Mouse (Mus musculus): ENCODE results near the gene Npl. TPM values are rescaled to one million over a fixed set of nuclear protein-coding genes. Genes with fewer than 3 reads are reported as not detected.
"Not testable (repeated sequence)": the region's sequence is repeated elsewhere in the genome, so short reads cannot be mapped to it uniquely, and the experiment has no call there.

Gene Npl
- total RNA-seq, 2 experiments from 2014 or later: 3.8 to 6.1 TPM

DNA sequence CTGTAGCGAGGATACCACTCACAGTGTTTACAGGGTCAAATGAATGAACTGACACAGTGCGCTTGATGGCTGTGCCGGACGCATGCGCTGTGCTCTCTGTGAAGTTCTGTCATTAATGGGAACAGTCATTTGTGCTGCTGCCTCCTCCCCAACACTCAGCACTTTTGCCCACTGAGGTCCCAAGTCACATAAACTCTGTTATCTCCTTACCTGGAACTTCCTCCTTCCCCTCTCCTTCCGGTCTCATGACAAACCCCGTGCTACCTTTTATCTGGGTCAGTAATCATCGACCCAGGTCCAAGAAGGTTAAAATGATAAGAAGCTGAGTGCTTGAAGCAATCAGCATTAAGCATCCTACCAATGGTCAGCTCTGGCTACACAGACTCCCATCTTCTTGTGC is 2.3 kb downstream of the Npl start:
- no peak for DNase-seq (ENCODE audit: low spot score in 2 of 2)
- intact Hi-C loops (cut with DNase I): no loop called here

DNA sequence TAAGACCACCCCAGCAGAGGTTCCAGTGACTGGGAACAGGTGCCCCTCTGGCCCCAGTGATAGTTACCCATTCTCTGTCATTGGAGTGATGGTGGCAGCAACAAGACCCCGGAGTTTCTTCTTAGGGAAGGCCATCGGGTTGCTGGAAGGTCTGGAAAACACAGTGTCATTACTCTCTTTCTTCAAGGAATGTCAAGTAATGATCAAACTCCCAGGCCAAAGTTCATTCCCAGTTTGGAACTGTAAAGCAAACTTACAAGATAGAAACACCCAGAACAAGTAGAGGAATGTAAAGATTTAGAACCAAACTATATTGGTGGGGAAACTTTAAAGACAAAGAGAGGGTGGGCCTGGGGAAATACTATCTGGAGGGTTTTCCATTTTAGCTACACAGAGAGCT is 4.6 kb downstream of the Npl start:
- intact Hi-C loops (cut with DNase I): no loop called here
- no peak for DNase-seq (ENCODE audit: low spot score in 2 of 2)

GRCm38 (mm10) chr1:153542726-153543320 is 7.0 kb downstream of the Npl start:
- no peak for DNase-seq (ENCODE audit: low spot score in 2 of 2)
- intact Hi-C loops (cut with DNase I): no loop called here

GRCm38 (mm10) chr1:153540753-153541152 is 9.1 kb downstream of the Npl start:
- intact Hi-C loops (cut with DNase I): no loop called here

GRCm38 (mm10) chr1:153539739-153540333 is 10.0 kb downstream of the Npl start:
- intact Hi-C loops (cut with DNase I): no loop called here
- no peak for DNase-seq (ENCODE audit: low spot score in 2 of 2)

More at GRCm38 (mm10) chr1:153540753-153541152, 9.1 kb downstream of the Npl start:
- no peak for DNase-seq (ENCODE audit: low spot score in 2 of 2)

GRCm38 (mm10) chr1:153535611-153536010 is 14.2 kb downstream of the Npl start:
- no peak for DNase-seq (ENCODE audit: low spot score in 2 of 2)
- intact Hi-C loops (cut with DNase I): no loop called here

DNA sequence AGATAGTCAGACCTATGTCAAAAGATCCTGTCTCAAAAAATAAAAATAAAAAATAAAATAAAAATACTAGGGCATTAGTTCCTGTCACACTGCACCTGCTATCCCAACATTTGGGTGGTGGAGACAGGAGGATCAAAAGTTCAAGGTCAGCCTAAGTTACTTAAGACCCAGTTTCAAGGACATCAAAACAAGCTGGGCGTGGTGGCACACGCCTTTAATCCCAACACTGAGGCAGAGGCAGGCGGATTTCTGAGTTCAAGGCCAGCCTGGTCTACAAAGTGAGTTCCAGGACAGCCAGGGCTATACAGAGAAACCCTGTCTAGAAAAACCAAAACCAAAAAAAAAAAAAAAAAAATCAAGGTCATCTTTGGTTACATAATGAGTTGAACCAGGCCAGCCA is 16.9 kb downstream of the Npl start:
- DNase-seq (ENCODE audit: low spot score in 2 of 2); intact Hi-C loops (cut with DNase I): not testable (repeated sequence)

DNA sequence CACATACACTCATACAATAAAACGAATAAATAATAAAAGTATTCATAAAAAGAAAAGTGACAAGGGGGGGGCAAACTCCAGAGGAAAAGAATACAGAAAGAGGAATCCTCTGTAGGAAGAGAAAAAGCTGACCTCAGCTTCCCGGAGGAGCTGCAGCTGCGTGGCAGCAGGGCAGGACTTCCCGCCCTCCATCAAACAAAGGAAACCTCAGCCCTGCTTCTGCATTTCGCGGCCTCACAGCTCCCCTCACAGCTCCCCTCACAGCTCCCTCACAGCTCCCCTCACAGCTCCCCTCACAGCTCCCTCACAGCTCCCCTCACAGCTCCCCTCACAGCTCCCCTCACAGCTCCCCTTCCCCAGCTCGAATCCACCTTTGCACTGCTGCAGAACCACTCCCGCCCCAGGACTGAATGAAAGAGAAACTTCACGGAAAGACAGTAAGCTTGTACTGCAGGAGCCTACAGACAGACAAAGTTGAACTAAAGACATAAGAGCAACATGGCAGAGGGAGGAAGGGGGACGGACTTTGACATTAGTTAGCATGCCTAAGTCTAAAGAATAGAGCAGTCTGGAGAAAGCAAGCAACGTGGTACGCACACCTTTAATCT is 17.5 kb downstream of the Npl start:
- intact Hi-C loops (cut with DNase I): no loop called here
- no peak for DNase-seq (ENCODE audit: low spot score in 2 of 2)

DNA sequence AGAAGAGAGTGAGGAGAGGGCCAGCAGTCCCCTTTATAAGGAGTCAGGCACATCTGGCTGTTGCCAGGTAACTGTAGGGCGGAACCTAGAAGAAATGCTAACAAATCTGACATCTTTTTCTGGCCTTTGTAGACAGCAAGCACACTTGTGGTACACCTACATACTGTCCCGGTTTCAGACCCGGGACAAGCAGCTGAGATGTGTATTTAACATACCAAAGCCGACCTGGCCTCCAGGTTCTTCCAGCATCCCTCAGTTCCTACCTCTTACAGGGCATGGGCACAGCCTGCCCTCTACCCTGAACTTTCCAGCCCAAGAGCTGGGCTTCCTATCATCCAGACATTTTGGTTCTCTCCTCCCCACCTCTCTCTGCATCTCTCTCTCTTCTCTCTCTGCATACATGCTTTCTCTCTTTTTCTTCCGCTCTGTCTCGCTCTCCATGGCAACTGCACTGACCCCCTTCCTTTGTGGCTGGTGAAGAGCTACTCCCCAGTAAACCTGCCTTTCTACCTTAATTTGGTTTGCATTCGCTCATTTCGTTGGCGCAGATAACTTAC is 18.1 kb downstream of the Npl start:
- no peak for DNase-seq (ENCODE audit: low spot score in 2 of 2)
- intact Hi-C loops (cut with DNase I): no loop called here

DNA sequence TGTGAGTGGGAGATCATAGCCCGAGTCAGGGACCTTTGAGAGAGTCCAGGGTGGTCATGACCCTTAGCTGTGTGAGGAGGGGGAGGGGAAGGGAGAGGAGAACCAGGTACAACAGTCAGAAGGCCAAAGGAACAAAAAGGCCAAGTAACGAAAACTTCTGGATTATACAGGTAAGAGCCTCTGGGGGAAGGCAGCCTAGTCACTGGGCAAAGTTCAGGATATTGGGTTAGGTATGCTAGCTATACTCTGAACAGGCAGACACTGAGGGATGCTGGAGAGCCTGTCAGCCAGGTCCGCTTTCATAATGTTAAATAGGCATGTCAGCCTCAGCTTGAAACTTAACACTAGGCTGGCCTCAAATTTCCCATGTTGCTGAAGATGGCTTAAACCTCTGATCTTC is 27.7 kb downstream of the Npl start:
- intact Hi-C loops (cut with DNase I): no loop called here
- DNase-seq (ENCODE audit: low spot score in 2 of 2): no peak

- intact Hi-C loops (cut with DNase I): no loop called here
- no peak for DNase-seq (ENCODE audit: low spot score in 2 of 2)
These were observed 34.5 kb downstream of the Npl start for GRCm38 (mm10) chr1:153515368-153515767.

DNA sequence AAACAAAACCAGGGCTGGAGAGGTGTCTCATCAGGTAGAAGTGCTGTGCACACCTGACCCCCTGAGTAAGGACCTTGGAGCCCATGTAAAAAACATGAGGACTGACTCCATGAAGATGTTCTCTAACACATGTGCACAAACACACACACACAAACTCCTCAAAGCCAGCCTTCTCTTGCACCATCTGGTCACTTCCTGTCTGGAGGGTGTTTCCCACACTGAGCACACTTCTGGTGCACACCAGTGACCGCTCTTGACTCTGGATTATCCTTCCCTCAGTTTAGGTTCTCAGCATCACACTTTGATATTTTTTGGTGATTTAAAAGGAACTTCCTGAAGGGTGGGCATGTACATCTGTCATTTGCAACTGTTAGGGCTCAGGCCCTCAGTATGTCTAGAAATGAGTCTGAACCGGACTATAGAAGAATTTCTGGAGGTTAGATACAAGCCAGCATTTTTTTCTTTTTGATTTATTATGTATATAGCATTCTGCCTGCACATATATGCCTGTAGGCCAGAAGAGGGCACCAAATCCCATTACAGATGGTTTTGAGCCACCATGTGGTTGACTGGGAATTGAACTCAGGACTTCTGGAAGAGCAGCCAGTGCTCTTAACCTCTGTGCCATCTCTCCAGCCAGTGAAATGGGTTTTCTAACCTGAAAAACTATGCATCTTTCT is 39.4 kb downstream of the Npl start:
- intact Hi-C loops (cut with DNase I): no loop called here
- no peak for DNase-seq (ENCODE audit: low spot score in 2 of 2)

DNA sequence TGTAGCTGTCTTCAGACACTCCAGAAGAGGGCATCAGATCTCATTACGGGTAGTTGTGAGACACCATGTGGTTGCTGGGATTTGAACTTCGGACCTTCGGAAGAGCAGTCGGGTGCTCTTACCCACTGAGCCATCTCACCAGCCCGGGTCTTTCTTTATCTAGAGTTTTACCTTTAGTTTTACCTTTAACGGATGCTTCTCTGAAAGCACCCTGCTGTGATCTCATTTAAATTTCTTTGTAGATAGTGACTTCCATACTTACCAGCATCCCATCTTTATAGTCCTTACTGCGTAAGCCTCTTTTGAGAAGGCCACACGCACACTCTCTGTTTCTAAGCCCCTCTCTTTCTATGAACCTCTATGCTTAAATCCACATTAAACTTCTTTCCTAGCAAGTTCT is 40.3 kb downstream of the Npl start:
- DNase-seq (ENCODE audit: low spot score in 2 of 2); intact Hi-C loops (cut with DNase I): not testable (repeated sequence)

DNA sequence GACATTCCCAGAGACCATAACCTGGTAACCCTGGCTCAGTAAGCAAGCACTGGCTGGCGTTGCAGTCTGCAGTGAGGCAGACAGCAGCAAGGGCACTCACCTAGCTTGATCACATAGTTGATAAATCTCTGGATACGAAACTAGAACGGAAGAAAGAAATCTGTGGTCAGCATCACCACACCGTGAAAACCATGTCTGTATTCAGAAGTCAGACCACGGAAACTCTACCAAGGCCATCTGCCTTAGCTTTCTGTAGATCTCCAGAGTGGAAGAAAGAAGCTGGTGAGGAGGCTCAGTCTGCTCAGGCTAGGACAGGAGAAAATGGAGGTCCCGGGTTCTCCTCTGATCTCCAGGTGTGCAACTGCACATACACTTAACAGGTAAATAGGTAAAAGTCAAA is 40.8 kb downstream of the Npl start:
- DNase-seq (ENCODE audit: low spot score in 2 of 2): no peak
- intact Hi-C loops (cut with DNase I): no loop called here

- peak in 1 of 2 experiments; percentile 21 for DNase-seq (ENCODE audit: low spot score in 2 of 2)
- intact Hi-C loops (cut with DNase I): no loop called here
These were observed 43.6 kb downstream of the Npl start for GRCm38 (mm10) chr1:153506266-153506665.

DNA sequence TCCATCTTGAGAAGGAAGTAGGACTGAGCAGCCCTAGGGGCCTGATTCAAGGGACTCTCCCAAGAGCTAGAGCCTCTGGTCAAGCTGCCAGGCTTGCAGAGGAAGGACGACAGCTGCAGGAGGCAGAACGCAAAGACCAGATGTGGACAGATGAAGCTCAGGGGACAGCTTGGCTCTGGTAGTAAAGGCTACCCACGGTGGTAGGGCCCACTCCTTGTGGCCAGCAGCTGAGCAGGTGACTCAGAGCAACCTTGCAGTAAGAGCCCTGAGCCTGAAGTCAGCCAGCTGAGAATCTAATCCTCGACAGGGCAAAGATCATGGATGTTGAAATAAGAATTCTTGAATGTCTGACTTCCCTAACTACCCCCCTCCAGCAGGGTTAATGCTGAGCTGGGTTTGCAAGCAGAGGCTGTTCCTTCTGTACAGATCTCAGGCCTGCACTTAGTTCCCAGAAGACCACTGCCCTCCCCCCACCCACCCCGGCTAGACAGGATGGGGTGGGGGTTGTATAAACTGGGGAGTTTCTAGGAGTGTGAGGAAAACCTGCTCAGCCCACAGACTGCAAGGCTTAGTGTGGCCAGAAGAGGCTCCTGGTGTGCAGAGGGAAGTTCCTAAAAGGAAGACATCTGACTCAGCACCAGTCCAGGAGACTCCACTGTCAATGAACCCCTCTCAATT is 48.1 kb downstream of the Npl start:
- DNase-seq (ENCODE audit: low spot score in 2 of 2): no peak
- intact Hi-C loops (cut with DNase I): no loop called here

GRCm38 (mm10) chr1:153500030-153500429 is 49.8 kb downstream of the Npl start:
- no peak for DNase-seq (ENCODE audit: low spot score in 2 of 2)
- intact Hi-C loops (cut with DNase I): no loop called here

GRCm38 (mm10) chr1:153496030-153496429 is 53.8 kb downstream of the Npl start:
- intact Hi-C loops (cut with DNase I): no loop called here
- DNase-seq (ENCODE audit: low spot score in 2 of 2): no peak

GRCm38 (mm10) chr1:153493931-153494330 is 55.9 kb downstream of the Npl start:
- no peak for DNase-seq (ENCODE audit: low spot score in 2 of 2)
- intact Hi-C loops (cut with DNase I): no loop called here

- intact Hi-C loops (cut with DNase I): no loop called here
- DNase-seq (ENCODE audit: low spot score in 2 of 2): no peak
These were observed 56.5 kb downstream of the Npl start for GRCm38 (mm10) chr1:153493338-153493737.
